Mouse (Mus musculus) lung, adult 2 months (tissue): ENCODE data around the gene Hmg20a. TPM values are rescaled to one million over a fixed set of nuclear protein-coding genes. Genes with fewer than 3 reads are reported as not detected.
"Not testable (repeated sequence)": the region's sequence is repeated elsewhere in the genome, so short reads cannot be mapped to it uniquely, and the experiment has no call there.

Source experiments
- DNase-seq: peaks from one replicate; pipeline ENCODE4 v3.0.0; 2022
- H3K4me1 ChIP-seq: fragments of 200-500 bp; 2 replicates; pipeline ENCODE4 v1.6.1; 2011; ENCODE audit warnings: low read length; ENCODE audit not compliant: control insufficient read depth, insufficient read depth
- H3K4me3 ChIP-seq: fragments of 200-500 bp; replicated peaks from 2 replicates; pipeline ENCODE3; 2011; ENCODE audit warnings: low read depth, mild to moderate bottlenecking, control low read depth, low read length; ENCODE audit errors: extremely low read depth
- CTCF ChIP-seq: fragments of 200-500 bp; IDR thresholded peaks from 2 replicates; pipeline ENCODE4 v1.5.1; 2011; ENCODE audit warnings: mild to moderate bottlenecking, low read length, control low read depth; ENCODE audit not compliant: insufficient read depth
- POLR2A ChIP-seq: fragments of 200-500 bp; IDR thresholded peaks from 2 replicates; pipeline ENCODE4 v1.6.1; 2011; ENCODE audit warnings: low read depth, mild to moderate bottlenecking, control low read depth, low read length, borderline replicate concordance; ENCODE audit errors: extremely low read depth
- WGBS: fragments of 180-500 bp; shearing (Covaris S2); methylation state at CpG from one replicate; pipeline ENCODE4 v1.1.7; 2018; 5-methylcytosine and 5-hydroxymethylcytosine counted together
- polyA plus RNA-seq: library from polyadenylated mRNA; depleted of rRNA; stranded (reverse); fragments of >200 nt; gene quantifications from 2 replicates; pipeline ENCODE4 v1.2.3, GENCODE M21; 2012

The Hmg20a gene
- polyA plus RNA-seq, 1 experiment = 29.4 TPM

GRCm38 (mm10) chr9:56414322-56414721 is 4.1 kb upstream of the Hmg20a start:
- TF ChIP-seq POLR2A (no peak), CTCF (no peak)
- Histone ChIP-seq H3K4me3 (no peak overlapping the region), H3K4me1 (peaks cover 10% of the 10 kb centered on the region)
- no peak for DNase-seq

- DNase-seq = no peak
- TF ChIP-seq CTCF (no peak), POLR2A (no peak)
- peaks cover 12% of the 10 kb centered on the region for H3K4me1 ChIP-seq
- H3K4me3 ChIP-seq = no peak overlapping the region
- WGBS = 57% methylated on average over 1 of the region's 1 CpGs
Observed at GRCm38 (mm10) chr9:56415393-56415792, 3.0 kb upstream of the Hmg20a start.

DNA sequence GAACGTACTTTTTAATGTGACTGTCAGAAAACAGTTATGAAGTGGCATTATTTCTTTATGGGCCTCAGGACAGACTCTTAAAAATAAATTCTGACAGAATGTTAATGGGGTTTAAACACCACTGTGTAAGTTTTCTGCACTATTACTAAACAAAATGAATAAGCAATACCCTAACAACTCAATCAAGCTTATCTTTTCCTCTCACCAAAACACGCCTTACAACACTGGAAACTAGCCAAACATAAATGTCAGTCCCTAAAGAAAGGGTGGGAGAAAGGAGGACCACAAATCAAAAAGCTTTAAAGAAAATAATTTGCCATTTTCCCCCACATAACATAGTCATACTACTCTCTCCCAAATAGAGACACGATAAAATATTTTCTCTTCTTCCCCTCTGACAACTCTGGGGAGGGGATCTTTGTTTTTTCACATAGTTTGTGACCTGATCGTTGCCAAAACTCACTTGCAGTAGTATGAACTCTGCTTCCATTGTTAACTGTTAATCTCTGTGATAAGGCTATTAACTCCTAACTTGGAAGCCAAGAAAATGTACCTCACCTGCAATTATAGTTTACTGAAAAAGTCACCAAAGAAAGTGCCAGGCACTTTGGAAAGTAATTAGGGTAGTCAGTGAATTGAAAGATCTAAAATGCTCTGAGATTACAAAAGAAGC is 2.3 kb upstream of the Hmg20a start:
- 26% methylated on average over 4 of the region's 4 CpGs for WGBS
- Histone ChIP-seq H3K4me3 (peak overlapping the region; percentile 11), H3K4me1 (peaks cover 15% of the 10 kb centered on the region)
- no peak for DNase-seq
- TF ChIP-seq POLR2A = no peak

DNA sequence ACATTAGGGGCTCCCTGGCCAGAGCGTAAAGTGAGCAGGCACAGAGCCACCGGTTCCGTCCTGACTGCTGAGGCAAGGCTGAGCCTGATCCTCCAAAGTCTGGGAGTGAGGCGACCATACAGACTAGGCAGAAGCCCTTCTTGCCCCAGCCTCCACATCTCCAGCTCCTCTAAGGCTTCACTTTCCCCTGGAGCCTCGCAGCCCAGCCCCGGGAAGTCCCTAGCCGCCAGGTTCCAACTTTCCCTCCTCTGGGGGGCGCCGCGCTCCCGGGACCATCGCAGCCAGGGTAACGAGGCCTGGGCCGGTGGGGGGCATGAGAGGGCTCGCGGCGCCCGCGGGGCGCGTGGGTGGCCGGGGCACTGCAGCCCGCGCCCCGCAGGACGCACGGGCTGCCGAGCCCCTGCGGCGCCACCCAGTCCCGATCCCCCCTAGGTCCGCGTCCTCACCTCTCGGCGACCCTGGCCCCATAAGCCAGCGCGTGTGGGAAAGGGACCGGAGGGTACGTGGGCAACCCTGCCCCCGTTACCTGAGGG is 928 bp upstream of the Hmg20a start:
- TF ChIP-seq POLR2A = 0 out of 2 replicates have a peak, but pooled peaks have one; percentile 37
- TF ChIP-seq CTCF = peak; percentile 7; the same call in 1 of the 2 replicates
- DNase-seq = peak; percentile 89
- WGBS = under 1% methylated on average over 40 of the region's 40 CpGs
- Histone ChIP-seq H3K4me1 (peaks cover 15% of the 10 kb centered on the region), H3K4me3 (peak overlapping the region; percentile 94)

GRCm38 (mm10) chr9:56418738-56419239 is 380 bp downstream of the Hmg20a start:
- peak; percentile 68 for DNase-seq
- TF ChIP-seq CTCF (no peak), POLR2A (peak; percentile 60; the same call in 1 of the 2 replicates)
- Histone ChIP-seq H3K4me3 (peak overlapping the region; percentile 100), H3K4me1 (peaks cover 12% of the 10 kb centered on the region)
- WGBS = 0% methylated on average over 11 of the region's 11 CpGs

DNA sequence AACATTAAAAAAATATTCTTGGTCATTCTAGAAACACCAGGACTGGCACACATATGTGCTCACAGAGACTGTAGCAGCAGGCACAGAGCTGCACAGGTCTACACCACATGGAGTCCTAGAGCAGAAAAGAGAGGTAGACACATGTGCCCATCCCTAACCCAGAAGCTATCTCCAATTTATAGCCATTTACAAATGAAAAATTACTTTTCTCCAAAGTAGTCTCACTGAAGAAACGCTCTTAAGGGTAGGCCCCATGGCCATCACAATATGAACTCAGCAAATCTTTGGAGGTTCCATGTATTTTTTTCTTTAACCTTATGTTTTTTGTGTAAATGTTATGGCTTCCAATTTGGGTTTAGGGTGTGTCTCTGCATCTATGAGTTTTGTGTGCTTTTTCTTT is 1.8 kb downstream of the Hmg20a start:
- DNase-seq = no peak
- 84% methylated on average over 1 of the region's 1 CpGs for WGBS
- TF ChIP-seq POLR2A (no peak), CTCF (no peak)
- Histone ChIP-seq H3K4me3 (no peak overlapping the region), H3K4me1 (peaks cover 12% of the 10 kb centered on the region)

GRCm38 (mm10) chr9:56420892-56421601 is 2.6 kb downstream of the Hmg20a start:
- TF ChIP-seq CTCF = no peak
- Histone ChIP-seq H3K4me3 (no peak overlapping the region), H3K4me1 (peaks cover 12% of the 10 kb centered on the region)
- no peak for DNase-seq
- WGBS = 57% methylated on average over 9 of the region's 9 CpGs

DNA sequence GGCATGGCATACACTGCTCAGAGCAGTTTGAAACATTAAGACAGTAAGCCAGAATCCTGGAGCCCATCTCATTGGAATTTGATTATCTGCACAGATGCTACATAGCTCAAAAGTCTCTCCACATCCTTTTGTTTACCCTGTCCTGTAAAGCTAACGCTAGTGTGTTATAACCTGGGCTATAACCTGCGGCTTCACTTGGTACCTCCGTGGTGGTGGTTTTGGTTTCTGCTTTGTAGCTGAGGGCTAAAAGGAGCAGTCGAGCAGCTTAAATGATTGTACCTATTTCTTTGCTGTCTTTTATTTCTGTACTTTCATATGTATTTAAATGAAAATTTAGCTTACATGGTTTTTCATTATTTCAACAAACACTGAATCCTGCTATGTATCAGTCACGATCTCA is 3.6 kb downstream of the Hmg20a start:
- WGBS = 71% methylated on average over 5 of the region's 5 CpGs
- no peak overlapping the region for H3K4me3 ChIP-seq
- no peak for DNase-seq
- TF ChIP-seq POLR2A = no peak
- no peak for TF ChIP-seq CTCF
- peaks cover 9% of the 10 kb centered on the region for H3K4me1 ChIP-seq

GRCm38 (mm10) chr9:56424861-56425260 is 6.5 kb downstream of the Hmg20a start:
- no peak overlapping the region for H3K4me3 ChIP-seq
- TF ChIP-seq CTCF = no peak
- no peak for TF ChIP-seq POLR2A
- peaks cover 3% of the 10 kb centered on the region for H3K4me1 ChIP-seq
- DNase-seq = no peak
- 45% methylated on average over 4 of the region's 4 CpGs for WGBS

GRCm38 (mm10) chr9:56435821-56436526 is 17.6 kb downstream of the Hmg20a start:
- TF ChIP-seq POLR2A = no peak
- TF ChIP-seq CTCF = no peak
- Histone ChIP-seq H3K4me1 (no peaks in the 10 kb centered on the region), H3K4me3 (no peak overlapping the region)
- 65% methylated on average over 5 of the region's 5 CpGs for WGBS
- no peak for DNase-seq

DNA sequence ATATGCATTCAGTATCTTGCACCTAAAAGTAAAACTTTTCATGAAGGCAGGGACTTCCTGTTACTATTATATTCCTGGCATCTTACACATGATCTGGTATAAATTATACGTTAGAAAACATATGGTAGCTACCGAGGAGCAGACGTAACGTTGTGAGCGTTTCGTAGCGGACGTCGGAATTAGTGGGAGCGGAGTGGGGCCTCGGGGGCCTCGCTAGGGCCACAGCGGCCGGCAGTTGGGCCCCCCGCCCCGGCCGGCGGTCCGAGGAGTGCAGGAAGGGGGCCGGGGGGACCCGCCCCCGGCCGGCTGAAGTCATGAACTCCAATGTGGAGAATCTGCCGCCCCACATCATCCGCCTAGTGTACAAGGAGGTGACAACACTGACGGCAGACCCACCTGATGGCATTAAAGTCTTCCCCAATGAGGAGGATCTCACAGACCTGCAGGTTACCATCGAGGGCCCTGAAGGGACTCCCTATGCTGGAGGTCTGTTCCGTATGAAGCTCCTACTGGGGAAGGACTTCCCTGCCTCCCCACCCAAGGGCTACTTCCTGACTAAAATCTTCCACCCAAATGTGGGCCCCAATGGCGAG is 19.0 kb downstream of the Hmg20a start:
- H3K4me3 ChIP-seq, H3K4me1 ChIP-seq, DNase-seq: not testable (repeated sequence)
- 89% methylated on average over 26 of the region's 29 CpGs for WGBS
